Mouse (Mus musculus): ENCODE measurements around the gene Smim9.
"Not testable (repeated sequence)": the region's sequence is repeated elsewhere in the genome, so short reads cannot be mapped to it uniquely, and the experiment has no call there.

Smim9 gene
- long read RNA-seq, experiment 1, result 0 reads
- long read RNA-seq, experiment 2, result 0 reads

DNA sequence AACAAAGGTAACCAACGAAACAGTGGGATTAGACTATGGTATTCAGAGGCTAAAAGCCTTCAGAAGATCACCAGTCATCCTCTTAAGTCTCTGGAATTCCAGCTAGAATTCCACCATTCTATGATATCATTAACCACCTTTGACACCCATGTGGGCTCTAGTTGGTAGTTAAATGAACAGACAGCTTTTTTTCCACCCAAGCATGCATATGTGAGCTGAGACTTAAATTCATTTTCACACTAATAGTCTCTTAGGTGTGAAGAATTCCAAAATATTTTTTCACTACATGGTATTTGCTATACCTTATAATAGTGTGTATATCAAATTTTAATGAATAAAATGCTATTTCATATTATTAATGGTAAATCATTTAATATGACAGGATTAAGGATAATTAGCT, at the start of gene Smim9:
Smim9 (minus strand) TSS at position 101 of the 400 bp plus-strand sequence.
- intact Hi-C loops (cut with DNase I), result no loop called here

DNA sequence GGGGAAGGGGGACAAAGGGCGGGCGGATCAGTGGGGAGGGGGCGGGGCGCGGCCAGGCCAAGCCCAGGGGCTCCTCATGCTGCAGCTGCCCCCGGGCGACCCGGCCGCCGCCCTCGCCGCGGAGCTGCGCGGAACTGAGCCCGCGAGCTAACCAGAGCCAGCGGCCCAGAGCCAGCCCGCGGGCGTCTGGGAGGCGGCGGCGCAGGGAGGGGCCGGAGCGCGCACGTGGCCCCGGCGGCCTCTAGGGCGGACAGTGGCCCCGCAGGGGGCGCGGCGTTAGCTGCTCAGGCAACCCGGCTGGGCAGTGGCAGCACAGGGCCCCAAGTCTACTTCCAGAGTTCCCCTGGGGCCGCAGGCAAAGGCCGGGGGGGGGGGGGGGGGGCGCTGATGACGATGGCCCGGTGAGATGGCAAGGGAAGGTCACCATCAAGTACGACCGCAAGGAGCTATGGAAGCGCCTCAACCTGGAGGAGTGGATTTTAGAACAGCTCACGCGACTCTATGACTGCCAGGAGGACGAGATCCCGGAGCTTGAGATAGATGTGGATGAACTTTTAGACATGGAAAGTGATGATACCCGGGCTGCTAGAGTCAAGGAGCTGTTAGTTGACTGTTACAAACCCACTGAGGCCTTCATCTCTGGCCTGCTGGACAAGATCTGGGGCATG, 7.9 kb downstream of the Smim9 start:
- intact Hi-C loops (cut with DNase I), result no loop called here

DNA sequence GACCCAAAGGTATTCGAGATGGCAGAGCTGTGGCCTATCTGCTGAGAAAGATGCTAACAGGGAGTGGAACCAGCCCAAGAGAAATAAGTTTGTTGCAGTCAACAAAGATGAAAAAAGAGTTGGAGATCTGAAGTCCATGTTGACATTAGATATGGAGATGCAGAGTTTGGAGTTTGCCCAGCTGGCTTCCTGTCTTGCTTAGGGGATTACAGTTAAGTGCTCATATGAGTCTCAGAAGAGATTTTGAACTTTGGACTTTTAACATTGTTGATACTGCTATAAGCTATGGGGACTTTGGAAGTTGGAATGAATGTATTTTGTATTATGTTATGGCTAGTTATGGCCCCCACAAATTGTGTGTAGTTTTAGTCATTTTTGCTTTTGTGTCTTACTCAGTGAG, 11.3 kb downstream of the Smim9 start:
- intact Hi-C loops (cut with DNase I), result no loop called here

DNA sequence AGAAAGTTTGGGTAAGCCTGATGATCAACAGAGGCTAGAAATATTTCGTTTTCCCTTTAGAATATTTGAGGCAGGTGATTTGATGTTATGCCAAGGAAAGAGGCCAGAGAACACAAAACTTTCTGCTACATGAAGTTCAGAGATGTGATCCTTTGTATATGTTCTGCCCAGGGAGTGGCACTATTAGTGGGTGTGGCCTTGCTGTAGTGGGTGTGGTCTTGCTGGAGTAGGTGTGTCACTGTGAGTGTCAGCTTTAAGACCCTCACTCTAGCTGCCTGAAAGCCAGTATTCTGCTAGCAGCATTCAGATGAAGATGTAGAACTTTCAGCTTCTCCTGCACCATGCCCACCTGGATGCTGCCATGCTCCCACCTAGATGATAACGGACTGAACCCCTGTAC, 13.3 kb downstream of the Smim9 start:
- intact Hi-C loops (cut with DNase I), result no loop called here

DNA sequence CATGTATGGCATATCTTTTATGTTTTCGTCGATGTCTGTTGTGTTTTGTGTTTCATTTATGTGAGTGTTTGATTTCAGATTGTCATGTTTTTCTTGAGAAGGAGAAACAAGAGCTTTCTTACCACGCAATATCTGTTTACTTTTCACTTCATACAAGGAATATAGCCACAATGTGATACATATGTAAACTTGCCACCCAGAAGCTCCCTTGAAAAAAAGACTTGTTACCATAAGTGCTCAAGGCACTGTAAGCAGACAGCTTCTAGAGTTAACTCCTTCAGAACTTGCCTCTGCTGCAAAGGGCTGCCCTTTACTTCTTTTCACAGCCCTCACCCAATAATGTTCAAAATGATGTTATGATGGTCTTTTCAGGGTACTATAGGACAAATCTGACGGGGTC, 15.2 kb downstream of the Smim9 start:
- intact Hi-C loops (cut with DNase I), result no loop called here

DNA sequence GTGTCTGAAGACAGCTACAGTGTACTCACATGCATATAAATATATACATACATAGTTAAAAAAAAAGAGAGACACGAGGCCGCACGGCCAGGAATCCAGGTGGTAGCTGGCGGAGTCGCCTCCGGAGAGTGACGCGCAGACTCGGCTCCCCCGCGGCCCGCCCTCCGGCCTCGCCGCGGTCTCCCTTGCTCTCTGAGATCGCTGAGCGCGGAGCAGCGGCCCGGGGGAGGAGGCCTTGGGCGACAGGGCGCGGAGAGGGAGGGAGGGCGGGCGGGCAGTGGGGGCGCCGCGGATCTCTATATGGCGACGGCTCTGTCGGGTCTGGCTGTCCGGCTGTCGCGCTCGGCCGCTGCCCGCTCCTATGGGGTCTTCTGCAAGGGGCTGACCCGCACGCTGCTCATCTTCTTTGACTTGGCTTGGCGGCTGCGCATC, 20.4 kb downstream of the Smim9 start:
- intact Hi-C loops (cut with DNase I), result not testable (repeated sequence)

DNA sequence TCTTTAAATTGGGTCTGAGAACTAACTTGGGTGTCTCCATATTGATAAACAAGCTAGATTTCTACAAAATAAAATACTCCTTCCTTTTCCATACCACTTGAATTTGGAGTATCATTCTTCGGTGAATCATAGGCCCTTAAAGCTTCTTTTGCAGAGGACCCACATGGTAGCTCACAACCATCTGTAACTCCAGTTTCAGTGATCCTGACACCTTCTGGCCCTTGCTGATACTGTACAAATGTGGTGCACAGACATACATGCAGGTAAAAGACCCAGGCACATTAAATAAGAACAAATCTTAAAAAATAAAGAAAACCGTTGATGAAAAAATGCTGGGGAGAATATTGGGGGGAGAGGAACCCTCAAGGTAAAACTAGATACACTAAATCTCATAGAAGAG, 25.4 kb downstream of the Smim9 start:
- intact Hi-C loops (cut with DNase I), result no loop called here

DNA sequence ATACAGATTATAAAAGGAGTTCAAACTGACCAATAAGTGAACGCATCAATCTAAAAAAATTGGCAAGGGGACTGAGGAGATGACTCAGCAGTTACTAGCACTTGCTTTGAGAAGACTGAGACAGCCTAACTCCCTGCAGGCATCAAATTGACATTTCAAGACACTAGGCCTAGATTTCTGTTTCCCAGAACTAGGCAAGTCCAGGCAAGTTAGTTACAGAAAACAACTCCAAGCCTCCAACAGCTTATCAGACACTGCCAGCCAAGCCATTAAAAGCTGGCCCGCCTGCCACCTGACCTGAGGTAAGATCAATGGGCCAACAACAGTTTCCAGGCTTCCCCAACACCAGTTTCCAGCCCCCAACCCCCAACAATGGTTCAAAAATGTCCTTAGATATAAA, 25.8 kb downstream of the Smim9 start:
- intact Hi-C loops (cut with DNase I), result no loop called here

DNA sequence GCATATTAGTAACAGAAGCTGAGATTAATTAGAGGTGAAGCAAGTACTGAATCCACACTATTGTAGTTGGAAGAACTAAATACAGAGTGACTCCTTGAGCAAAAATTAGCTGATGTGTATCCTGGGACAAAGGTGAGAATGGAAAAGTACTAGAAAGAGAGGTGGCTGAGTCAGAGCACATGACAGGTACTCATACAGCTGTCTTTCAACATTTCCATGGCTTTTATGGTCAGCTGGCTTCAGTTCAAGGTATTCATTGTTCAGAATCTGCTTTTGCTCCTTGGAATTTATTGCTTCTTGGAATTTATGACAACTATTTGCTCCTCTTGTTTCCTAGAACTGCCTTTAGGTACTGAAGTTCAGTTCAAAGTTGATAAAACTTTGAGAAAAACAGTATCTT, 26.6 kb downstream of the Smim9 start:
- intact Hi-C loops (cut with DNase I), result no loop called here

DNA sequence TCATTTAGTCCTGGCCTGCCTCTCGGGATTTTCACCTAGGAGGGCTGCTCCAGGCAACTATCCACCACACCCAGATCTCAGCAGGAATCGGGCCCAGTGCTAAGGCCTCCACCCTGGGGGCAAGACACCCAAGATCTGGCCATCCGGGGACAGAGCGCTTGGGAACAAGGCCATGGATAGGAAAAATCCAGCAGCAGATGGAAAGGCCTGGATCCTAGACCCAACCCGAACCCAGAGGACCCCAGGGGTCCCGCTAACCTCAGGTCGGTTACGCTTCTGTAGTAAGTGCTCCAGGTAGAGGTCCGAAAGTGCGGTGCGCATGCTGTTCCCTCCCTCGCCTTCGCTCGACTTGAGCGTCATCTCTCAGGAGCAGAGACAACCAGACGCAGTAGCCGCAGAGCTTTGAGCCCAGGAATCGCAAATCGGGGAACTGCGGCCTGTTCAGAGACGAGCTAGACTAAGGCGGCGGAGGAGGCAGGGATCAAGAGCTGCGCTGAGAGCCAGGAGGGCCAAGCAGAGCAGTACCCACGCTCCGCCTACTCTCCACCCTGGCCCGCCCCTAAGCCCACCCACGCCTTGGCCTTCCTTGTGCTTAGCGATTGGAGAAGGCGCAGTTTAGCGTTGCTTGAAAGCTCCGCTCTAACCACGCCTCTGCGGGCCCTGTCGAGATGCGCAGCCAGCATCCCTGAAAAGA, 33.0 kb downstream of the Smim9 start, which contains the start of gene Mpp1:
Mpp1 (minus strand) TSS at position 550 of the 694 bp plus-strand sequence.
- intact Hi-C loops (cut with DNase I), result no loop called here

DNA sequence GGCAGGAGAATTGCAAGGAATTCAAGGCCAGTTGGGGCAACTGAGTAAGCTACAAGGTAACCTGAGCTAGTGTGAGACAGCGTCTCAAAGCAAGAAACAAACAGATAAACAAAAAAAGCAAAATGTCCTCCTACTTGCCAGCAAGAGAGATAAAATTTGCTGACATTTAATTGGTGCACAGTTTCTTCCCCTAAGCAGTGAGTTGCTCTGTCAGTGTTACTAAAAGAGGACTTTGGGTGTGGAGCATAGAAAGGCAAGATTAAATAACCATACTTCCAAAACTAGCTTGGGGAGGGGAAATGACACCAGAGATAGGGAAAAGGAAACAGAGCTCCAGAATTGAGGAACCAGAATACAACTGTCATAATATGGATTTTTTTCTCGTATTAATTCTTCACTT, 34.1 kb downstream of the Smim9 start:
- intact Hi-C loops (cut with DNase I), result no loop called here

DNA sequence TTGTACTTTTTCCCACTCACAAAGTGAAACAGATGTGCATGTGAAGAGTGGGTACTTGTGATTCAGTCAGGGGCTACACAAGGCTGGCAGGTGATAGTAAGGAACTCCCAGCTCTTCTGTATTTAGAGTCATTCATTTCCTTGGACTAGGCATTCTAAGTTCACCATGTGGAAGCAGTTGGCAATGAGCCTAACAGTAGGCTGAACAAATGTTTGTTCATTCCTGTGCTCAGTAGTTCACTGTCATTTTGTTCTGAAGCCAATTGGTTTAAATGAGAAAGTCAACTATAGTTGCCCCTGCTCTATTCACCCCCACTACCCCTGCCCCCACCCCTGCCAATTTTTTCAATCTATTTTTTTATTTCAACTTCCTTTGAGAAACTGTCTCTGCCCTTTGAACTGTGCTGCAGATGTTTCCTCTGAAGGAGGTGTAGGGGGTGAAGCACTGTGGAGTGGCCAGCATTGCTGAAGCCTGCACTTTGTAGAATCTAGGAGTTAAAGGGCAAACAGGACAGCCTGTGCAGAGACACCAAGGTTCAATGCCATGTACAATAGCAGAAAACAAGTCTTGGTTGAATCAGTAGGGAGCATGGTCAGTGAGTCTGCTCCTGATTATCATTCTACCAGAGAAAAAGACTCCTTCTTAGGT, 35.1 kb downstream of the Smim9 start:
- intact Hi-C loops (cut with DNase I), result no loop called here

DNA sequence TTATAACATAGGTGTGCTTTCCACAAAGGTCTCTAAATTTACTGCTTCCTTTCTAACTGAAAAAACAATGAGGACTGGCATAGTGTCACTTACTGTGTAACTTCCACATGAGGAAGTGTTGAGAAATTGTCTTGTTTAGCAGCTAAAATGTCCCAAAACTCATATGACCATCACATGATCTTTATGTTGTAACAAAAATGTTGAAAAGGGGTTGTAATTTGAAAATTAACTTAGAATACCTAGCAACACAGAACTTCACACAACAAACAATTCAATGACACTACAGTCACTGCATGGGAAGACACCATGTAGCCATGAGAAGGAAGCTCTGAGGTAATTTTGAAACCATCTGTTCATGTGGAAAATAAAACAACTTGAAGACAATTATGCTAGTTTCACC, 36.7 kb downstream of the Smim9 start:
- intact Hi-C loops (cut with DNase I), result no loop called here

DNA sequence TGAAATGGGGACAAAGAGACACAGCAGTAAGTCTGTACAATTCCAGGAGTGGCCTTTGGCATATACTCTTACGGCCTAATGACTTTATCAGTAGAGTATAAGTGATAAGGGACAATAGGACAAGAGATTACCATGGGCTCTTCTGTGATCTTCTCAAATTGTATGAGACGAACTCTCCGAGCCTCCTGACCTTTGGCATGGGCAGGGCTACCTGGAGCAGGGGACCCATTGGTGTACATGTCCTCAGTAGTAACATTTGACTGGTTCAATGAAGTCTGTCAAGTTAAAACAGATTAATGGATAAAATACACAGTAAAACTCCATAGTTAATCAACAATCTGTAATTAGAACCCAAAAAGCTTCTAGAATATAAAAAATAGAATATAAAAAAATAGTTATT, 38.0 kb downstream of the Smim9 start:
- intact Hi-C loops (cut with DNase I), result no loop called here

DNA sequence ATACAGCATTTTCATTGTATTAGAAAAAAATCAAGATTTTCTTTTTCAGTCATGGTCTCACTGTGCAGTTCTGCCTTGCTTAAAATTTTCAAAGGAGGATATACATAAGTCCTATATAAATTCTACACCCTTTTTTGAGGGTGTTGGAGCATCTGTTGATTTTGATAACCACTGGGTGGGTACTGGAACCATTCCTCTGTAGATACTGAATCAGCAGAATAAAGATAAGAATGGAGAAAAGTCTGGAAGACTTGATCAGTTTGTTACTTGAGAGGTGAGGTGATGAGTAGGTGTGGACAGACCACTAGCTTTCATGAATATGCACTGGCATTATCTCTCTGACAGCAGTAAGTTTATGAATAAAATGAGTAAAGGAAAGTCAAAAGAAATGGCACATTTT, 48.0 kb downstream of the Smim9 start:
- intact Hi-C loops (cut with DNase I), result no loop called here

DNA sequence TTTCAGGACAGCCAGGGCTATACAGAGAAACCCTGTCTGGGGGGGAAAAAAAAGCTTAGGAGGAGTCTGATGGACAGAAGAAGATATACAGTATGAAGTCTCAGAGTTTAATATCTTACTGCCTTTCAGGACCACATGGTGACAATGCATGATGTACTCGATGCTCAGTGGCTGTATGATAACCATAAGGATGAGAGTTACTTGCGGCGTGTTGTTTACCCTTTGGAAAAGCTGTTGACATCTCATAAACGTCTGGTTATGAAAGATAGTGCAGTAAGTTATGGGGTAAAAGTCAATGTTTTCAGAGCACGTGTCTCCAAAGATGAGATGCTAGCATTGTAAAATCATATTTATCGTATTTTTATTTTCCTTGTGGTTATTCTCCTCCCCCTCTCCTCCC, 61.3 kb downstream of the Smim9 start:
- intact Hi-C loops (cut with DNase I), result no loop called here

DNA sequence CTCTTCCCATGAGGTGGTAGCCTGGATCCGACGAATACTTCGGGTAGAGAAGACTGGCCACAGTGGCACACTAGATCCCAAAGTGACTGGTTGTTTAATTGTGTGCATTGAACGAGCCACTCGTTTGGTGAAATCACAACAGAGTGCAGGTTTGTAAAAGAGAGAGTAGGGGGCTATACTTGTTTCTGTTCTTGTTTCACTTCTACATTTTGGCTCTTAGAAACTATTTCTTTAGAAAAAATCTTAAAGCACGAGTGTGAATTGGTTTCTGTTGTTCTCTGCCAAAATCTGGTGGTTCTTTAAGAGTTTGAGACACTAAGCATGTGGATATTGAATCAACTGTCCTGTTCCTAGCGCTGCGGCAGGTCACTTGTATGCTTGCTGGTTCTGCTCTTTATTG, 64.8 kb downstream of the Smim9 start:
- intact Hi-C loops (cut with DNase I), result no loop called here

DNA sequence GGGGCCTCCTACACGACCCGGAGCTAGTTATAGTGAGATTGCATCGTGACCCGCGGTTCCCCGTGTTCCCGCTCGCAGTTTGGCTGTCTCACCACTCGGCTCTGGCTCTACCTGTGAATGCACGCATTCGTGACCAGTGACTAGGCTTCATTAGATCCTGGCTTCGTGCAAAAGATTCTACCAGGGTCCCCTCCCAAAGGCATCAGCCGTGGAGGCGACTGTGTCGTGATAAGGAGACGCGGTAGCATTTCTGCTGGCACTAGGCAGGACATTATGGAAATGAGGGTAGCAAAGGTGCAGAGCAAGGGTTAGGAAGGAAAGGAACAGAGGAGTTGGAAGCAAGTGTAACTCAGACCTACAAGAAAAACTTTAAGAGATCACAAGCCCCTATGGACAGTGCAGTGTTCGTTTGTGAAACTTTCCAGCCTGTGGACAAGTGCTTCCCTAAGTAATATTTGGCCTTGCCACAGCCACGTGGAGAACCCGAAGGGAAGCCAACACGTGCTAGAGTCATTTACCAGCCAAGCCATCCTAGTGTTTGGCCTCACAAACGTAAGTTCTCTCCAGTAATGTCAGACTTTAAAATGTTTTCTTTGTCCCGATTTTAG, 67.3 kb downstream of the Smim9 start:
- intact Hi-C loops (cut with DNase I), result no loop called here
